Mouse (Mus musculus) adrenal gland, postnatal 14 days (tissue): ENCODE results near the gene Sh3d19. TPM values are rescaled to one million over a fixed set of nuclear protein-coding genes. Genes with fewer than 3 reads are reported as not detected.

Source experiments
- DNase-seq: peaks from one replicate; pipeline ENCODE4 v3.0.0; 2021; ENCODE audit warnings: mixed read lengths
- total RNA-seq: library from RNA; stranded (reverse); gene quantifications from 2 replicates; pipeline ENCODE4 v1.2.3, GENCODE M21; 2021

Sh3d19 gene
- total RNA-seq, 1 experiment from 2014 or later: 24.2 TPM

DNA sequence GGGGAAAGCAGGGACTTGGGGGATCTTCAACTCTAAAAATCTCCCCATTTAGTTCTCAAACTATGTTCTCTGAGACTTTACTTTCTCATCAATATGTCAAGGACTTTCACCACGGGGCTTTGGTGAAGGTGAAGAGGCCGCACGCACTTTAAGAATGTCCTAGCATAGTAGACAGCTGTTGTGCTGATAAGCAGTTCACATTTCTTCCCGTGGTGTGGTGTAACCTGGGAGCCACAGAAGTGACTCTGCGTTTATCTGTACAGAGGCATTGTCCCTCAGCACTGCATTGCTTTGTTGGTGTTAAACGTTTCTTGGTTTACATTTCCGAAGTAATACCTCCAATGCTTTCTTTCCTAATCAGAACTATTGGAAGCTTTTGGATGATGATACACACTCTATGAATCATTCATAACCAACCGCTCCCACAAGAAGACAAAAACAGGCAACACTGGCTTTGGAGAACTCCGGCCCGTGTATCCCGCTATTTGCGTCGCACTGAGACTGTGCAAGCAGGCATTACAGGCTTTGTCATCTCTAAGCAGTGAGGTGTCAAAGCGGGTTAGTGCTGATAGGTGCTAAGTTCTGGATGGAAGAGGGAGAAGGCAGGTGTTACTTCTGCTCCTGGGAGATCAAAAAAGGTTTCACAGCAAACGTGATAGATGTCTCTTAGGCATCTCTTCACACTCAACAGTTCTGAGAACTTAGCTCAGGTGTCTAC, 57.9 kb downstream of the Sh3d19 start:
- no peak for DNase-seq

DNA sequence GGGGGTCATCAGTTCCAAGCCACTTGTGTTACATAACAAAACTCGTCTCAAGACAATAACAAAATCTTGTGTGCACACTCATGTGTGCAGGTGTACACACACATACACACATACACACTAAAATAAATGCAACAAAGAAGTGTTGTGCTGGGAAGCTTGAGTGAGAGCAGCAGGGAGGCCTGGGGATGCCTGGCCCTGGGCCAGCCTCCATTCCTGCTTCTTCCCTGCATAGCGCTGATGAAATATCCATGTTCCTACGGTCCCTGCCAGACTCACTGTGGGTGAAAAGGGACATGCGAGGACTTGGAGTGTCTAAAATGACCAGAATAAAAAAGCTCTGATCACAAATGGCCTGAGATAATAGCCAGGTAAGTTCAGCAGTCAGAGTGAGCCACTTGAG, 59.7 kb downstream of the Sh3d19 start:
- DNase-seq: peak; percentile 13

DNA sequence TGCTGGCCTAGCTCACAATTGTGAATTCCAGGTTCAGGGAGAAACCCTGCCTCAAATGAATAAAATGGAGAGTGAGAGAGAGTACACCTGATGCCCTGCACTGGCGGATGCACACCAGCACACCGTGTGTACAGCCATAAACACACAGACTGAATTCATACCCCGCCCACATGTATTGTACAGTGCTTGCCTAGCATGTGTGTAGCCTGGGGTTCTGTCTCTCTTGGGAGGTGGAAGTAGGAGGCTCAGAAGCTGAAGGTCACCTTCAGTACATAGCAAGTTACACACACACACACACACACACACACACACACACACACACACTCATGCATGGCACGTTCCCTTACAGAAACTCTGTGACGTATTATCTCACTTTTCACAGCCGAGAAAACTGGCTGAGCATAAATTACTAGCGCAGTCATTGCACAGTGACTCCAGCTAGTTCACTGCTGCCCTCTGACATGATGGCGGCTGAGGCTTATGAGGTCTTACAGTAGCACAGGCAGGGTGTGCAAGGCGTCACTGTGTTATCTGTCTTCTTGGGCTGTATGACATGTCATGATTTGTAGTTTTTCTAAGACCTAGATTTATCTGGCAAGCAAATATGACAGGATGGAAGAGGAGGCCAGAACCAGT, 62.7 kb downstream of the Sh3d19 start:
- no peak for DNase-seq

DNA sequence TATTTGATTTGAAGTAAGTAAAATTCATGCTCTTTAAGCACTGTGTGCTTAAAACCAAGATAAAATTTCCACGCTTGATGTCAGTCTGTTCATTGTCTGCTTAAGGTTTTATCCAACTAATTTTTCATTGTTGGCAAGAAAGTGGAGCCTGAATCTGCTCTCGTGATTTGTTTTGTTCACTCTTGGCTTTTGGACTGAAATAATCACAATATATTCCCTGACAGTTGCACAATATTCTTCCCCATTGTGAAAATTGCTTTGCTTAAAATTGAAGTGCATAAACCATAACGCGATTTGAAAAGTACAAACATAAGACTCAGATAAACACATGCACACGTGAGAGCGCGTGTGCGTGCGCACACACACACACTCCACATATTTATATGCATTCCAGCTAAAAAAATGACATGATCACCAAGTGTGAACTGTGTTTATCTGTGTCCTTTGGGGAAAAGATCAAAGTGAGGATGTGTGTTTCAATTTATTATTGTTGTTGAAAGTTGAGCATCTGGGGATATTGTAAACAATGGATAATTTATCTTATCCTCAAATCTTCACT, 67.1 kb downstream of the Sh3d19 start:
- no peak for DNase-seq

DNA sequence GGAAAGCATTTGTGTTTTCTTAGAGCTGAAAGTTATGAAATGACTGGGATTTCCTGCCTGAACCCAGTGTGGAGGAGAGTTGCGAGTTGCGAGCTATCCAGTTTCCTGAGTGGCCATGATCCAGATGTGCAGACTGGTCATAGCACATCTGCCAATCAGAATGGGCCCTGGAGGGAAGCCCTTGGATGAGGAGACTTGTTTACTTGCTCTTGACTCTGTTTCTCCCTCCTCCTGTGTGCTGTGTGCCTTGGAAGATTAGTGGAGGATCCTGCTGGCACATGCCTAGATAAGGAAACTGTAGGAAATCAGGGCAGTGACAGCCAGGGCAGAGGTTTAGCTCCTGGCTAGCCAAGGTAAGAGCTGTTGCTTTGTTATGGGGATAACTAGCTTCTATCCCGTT, 67.7 kb downstream of the Sh3d19 start:
- peak; percentile 40 for DNase-seq

DNA sequence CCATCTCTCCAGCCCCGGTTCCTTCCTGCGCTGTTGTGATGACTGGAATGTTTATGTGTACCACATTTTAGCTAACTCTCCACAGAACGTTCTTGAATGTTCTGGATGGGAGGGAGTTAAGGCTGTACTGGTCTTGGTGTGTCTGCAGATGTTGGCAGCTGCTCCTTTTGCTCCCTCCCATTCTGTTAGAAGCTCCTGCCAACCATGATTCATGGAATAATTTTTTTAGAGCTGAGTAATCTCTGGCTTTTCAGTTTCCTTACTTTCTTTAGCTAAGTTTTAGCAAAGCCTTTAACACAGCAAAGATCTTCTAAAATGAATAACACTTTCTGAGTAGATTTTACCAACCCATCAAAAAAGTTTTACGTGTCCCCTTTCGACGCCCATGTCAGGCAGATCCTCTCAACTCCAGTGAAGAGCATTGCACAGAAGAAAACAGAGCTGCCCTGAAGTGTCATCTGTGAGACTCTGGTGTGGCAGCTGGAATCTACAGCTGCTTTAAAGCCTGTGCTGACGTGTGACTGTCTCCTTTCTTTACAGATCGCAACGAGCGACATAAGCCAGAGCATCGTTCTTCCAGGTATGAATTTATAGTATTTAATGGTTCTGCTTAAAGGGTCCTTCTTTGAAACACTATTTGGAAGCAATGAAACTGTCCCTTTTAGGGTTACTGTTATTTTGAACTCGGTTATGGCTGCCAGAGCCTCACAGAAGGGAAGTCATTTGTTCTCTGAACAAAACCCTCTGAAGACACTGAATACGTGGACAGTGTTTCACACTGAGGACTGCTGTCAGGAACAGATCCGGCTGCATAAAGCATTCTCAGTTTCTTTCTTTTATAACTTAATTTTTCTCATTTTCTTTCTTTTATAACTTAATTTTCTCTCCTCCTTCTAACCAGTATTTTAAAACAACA, 69.6 kb downstream of the Sh3d19 start:
- DNase-seq: peak; percentile 44

DNA sequence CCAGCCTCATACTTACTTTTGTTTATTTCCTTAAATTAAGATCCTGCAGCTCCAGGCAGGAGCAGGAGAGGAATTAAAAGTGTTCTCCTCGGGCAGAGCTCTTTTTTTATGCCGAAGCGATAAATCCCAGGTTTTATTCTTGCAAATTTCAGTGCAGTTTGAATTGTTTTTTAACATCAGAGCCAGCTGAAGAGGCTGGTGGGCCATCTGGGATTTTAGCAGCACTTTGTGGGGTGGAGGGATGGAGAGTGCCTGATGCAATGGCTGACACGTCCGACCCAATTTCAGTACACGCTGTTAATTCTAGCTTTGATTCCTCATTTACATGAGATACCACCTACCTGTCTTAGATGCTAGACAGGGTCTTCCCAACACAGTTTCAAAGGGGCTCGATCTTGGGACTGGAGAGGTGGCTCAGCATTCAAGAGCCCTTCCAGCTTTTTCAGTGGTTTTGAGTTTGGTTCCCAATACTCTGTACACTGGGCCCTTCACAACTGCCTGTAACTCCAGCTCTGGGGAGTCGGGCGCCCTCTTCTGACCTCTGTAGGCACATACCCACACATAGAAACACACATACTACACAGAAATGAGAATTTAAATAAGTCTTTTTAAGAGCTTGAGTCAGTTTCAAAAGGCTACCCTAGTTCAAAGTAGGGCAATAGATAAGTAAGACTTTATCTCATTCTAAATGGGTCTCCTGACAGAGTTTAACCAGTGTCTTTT, 76.9 kb downstream of the Sh3d19 start:
- DNase-seq: no peak

DNA sequence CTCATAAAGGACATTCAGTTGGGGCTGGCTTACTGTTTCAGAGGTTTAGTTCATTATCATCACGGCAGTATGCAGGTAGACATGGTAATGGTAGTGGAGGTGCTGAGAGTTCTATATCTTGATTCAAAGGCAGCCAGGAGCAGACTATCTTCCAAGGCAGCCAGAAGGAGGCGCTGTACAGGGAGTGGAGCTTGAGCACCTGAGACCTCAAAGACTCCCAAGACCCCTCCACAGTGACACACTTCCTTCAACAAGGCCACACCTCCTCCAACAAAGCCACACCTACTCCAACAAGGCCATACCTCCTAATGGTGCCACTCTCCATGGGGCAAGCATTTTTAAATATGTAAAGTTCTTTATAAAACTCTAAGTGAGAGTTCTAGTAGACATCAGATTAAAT, 78.1 kb downstream of the Sh3d19 start:
- no peak for DNase-seq

DNA sequence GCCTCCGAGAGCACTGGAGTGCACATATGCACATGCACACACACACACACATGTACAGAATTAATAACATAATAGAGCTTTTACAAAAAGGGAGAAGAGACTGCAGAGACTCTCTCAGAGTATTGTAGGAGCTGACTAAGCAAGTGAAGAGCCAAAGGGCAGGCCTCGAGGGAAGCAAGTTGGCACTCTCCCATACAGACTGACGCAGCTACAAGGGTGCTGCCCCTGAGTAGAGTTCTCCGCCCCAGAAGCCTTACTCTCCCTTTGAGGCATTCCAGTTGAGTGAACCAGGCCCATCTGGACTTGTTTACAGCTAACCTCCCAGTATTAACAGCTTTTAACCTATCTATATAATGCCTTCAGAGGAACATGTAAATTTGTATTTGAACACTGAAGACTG, 85.8 kb downstream of the Sh3d19 start:
- DNase-seq: peak; percentile 84

DNA sequence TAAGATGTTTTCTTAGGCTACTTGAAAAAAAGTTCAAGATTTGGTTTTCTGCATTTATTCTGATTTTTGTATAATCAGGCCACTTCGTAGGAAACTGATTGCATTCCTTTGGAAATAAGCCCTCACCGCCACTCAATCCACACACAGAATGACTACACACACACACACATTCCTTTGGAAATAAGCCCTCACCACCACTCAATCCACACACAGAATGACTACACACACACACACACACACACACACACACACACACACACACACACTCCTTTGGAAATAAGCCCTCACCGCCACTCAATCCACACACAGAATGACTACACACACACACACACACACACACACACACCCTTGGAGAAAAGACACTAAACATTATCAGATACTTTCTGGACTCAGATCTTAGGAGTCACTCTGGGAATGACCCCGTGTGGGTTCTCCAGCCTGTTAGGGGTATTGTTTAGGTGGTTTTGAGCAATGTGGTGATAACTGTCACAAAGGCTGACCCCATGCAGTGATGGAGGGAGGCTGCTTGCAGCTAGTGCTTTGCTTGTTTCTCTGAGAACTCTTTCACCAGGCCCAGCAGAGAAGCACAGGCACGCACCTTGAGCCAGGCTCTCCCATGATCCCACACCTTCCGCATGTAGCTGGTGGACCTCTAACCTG, 86.7 kb downstream of the Sh3d19 start:
- no peak for DNase-seq

DNA sequence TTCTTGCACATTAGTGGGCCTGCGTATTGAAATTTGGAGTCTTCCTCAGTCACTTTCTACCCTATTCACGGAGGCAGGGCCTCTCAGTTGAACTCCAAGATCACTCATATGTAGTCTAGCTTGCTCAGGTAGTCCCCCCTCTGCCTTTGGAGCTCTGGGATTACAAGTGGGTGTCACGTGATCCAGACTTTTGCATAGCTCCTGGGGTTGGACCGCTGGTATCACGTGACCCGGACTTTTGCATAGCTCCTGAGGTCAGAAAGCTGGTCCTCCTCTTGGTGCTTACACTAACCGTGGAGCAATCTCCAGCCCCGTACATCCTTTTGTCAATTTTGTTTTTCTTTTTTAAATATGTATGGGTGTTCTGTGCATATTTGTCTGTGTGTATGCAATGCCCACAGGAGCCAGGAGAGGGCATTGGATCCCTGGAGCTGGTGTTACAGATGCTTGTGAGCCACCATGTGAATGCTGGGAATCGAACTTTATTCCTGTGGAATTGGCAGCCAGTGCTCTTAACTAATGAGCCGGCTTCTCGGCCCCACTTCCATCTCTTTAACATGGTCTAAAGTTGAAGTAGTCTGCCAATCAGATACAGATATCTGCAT, 98.8 kb downstream of the Sh3d19 start:
- peak; percentile 21 for DNase-seq

DNA sequence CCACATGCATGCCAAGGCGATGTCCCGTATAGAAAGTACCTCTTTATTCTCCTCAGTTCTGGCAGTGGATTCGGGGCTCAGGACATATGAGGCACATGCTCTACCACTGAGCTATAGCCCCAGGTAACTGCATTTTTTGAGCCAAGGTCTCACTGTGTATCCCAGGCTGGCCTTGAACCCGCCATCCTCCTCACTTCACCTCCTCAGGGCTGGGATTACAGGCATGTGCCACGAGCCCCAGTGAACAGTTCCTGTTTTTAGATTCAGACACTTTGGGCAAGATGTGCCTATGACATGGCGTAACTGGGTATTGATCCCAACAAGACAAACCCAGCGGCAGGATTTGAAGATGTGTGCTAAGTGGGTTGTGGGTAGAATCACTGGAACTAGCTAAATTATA, 99.9 kb downstream of the Sh3d19 start:
- no peak for DNase-seq

DNA sequence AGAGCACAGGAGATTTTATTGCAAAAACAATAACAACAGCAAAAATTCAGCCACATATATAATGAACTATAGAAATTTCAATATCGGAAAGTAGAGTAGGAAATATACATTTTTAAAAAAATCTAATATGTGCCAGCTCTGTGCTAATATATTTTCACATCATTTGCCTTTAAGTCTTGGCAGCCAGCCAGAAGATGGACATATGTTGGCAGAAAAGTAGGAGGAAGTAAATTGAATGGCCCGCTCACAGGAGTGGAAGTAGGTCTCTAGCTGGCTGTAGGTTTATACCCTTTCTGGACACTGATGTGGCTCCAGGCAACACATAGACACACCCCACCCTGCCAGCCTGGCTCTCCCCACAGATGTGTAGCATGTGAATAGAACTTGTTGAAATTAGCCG, 101.2 kb downstream of the Sh3d19 start:
- DNase-seq: no peak

DNA sequence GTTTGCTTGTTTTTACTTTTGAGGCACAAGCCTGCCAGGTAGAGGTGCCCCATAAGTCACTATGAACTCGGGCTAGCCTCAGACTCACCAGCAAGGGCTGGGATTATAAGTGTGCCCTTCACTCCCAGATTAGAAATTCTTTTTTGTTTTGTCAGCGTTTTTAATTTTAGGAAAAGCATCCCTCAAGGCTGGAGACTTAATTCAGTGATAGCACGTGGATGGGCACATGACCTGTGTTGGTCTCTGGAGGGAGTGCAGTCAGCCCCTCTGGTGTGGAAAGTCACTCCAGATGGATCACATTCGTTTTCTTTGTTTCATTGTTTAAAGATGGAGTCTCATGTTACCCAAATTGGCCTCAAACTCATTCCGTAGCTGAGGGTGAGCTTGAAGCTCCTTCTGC, 102.0 kb downstream of the Sh3d19 start:
- DNase-seq: no peak

DNA sequence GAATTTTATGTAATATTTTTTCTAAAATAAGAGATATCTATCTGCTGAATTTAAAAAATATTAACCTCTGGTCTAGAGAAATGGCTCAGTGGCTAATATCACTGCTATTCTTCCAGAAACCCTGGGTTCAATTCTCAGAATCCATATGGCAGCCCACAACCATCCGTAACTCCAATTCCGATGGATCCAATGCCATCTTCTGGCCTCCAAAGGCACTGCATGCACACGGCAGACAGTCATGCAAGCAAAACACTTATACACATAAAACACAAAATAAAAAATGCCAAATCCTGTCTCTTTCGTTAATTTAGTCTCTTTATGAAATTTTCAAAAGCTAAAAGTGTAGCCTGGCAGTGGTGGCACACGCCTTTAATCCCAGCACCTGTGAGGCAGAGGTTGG, 104.7 kb downstream of the Sh3d19 start:
- DNase-seq: no peak

DNA sequence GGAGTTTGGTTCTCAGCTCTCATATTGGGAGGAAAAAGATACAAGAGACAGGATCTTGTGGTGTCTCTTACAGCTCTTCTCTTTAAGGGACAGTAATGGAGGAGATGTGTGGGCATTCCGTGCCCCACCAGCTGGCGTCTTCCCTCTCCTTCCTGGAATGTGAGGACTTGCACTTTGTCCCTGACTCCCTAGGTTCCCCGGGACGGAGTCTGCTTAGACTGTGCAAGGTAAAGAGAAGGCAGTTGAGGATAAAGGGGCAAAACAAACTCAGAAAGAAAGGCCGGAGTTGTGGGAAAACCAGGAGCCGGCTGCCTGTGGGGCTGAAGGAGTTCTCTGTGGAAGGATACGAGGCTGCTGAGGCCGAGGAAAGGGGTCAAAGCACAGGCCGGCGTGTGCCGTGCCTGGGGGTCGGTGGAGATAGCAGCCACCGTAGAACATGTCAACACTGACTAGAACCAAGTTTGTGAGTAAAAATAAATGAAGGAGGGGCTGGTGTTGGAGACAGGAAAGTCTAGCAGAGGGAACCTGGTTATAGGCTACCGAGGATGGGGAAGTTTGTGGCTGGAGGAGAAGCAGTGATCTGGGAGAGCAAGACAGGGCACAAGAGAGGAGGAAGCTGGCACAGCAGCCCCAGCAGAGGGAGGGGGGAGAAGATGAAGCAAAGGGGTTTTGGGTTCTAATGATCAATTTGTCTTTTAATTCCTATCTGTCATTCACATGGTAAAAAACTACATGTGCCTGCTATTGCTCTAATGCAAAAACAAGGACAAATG, 105.8 kb downstream of the Sh3d19 start:
- DNase-seq: no peak

DNA sequence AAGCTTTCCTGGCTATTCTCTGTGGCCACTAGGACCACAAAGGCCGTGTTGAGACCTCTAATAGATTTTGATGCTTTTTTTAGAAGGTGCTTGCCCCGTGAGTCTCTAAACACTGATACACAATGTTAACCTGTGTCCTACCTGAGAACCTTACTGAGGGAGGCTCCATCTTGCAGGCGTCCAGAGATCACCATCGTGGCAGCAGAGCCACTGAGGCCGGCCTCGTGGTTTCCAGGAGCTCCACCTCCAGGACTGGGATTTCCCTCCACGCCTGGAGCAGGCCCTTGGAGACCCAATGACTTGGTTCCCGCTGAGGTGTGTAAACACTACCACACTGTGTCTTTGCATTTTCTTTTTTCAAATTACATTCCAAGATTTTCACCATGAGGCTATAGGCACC, 112.1 kb downstream of the Sh3d19 start:
- DNase-seq: no peak

DNA sequence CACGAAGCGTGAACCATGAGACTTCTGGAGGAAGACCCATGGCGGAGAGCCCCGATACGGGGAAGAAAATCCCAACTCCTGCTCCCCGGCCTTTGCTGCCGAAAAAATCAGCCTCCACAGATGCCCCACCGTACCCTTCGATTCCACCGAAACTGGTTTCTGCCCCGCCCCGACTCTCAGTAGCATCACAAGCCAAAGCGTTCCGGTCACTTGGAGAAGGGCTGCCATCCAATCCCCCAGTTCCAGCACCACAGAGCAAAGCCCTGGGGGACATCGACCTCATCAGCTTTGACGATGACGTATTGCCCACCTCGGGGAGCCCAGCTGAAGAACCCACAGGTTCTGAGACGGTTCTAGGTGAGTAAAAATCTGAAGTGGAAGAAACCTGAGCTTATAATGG, 114.1 kb downstream of the Sh3d19 start:
- no peak for DNase-seq

DNA sequence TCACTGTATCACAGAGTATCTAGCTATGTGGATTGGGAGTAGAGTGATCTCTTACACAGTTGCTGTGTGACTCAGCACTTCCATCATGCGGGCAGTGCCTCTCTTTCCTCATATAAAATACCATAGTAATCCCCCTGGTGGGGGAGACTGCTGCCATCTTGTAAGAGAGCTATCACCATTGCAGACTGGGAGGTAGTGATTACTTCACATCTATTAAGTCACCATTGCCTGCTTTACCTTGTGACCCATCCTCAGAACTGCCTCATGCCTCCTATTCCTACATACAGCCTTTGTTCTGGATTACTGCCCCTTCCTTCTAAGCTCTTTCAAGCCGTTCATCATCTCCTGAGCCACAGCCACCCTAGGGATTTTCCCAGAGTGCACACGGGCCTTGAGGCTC, 117.0 kb downstream of the Sh3d19 start:
- DNase-seq: no peak

DNA sequence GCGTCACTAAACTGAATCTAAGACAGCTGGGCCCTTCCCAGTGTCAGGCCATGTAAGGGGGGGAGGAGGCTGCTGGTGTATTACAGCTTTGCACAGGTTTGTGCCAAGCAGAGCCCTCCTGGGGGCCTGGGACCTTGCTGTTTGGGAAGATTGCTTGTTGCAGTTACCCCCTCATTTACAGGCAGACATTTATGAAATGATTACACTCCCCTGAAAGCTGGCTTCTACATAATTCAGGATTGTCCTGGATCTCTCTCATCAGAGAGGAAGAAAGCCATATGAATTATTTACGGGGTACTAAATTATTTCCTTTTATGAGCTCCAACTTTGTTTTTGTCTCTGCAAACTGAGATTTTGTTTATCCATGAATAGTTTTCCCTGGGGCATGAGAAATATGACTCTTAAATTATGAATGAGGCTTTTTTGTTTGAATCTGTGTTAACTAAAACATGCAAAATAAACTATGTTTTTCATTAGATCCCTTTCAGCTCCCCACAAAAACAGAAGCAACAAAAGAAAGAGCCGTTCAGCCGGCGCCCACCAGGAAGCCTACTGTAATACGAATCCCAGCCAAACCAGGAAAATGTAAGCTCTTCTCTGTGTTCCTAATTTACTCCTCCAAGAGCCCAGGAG, 122.4 kb downstream of the Sh3d19 start:
- DNase-seq: no peak
